Mouse (Mus musculus) gastrocnemius, postnatal 4 days (tissue): ENCODE results near the gene A930004D18Rik. TPM values are rescaled to one million over a fixed set of nuclear protein-coding genes. Genes with fewer than 3 reads are reported as not detected.
A peak's percentile ranks its signal among the peaks of the same experiment; 100 is the strongest.

Source experiments
- DNase-seq, 2 experiments: peaks; one replicate each; pipeline ENCODE4 v3.0.0; 2021 to 2022; ENCODE audit warnings: low spot score in 2 of 2, mixed read lengths in 2 of 2
- long read RNA-seq, 2 experiments: library from polyadenylated mRNA; stranded (forward); transcript quantifications; one replicate each; pipeline ENCODE4 v2.0.0; 2021
- total RNA-seq, 2 experiments: library from RNA; stranded (reverse); gene quantifications; 2 replicates each; pipeline ENCODE4 v1.2.3; 2021

A930004D18Rik gene
- total RNA-seq = 1 to 10 TPM; 5.3 to 6.5 TPM
- long read RNA-seq, experiment 1, partial matches to known transcripts = 0 of 7 reads
- long read RNA-seq, experiment 1, other reads (novel, unspliced or antisense) = 7 of 7 reads
- long read RNA-seq, experiment 2, partial matches to known transcripts = 0 of 5 reads
- long read RNA-seq, experiment 2, other reads (novel, unspliced or antisense) = 3 of 5 reads

- DNase-seq = no peak
Observed at GRCm38 (mm10) chr2:18037491-18037890, at the start of gene A930004D18Rik. A930004D18Rik (minus strand) TSS chr2:18037737.

- no peak for DNase-seq
Observed at GRCm38 (mm10) chr2:18080182-18080860, 42.8 kb upstream of the A930004D18Rik start.

- DNase-seq = no peak
Observed at GRCm38 (mm10) chr2:18071947-18072346, 34.4 kb upstream of the A930004D18Rik start.

- no peak for DNase-seq
Observed at GRCm38 (mm10) chr2:18068071-18068796, 30.7 kb upstream of the A930004D18Rik start.

GRCm38 (mm10) chr2:18066436-18066835, 28.9 kb upstream of the A930004D18Rik start:
- DNase-seq = no peak

- no peak for DNase-seq
Observed at GRCm38 (mm10) chr2:18065708-18066030, 28.1 kb upstream of the A930004D18Rik start.

- DNase-seq = peak; percentile 70 to 81
Observed at GRCm38 (mm10) chr2:18064941-18065707, 27.6 kb upstream of the A930004D18Rik start.

- peak; percentile 88 to 89 for DNase-seq
Observed at GRCm38 (mm10) chr2:18064356-18064858, 26.9 kb upstream of the A930004D18Rik start.

GRCm38 (mm10) chr2:18063763-18064251, 26.3 kb upstream of the A930004D18Rik start:
- DNase-seq = peak in 1 of 2 experiments; percentile 65

GRCm38 (mm10) chr2:18060396-18060795, 22.9 kb upstream of the A930004D18Rik start:
- no peak for DNase-seq

GRCm38 (mm10) chr2:18059891-18060290, 22.4 kb upstream of the A930004D18Rik start:
- no peak for DNase-seq

- no peak for DNase-seq
Observed at GRCm38 (mm10) chr2:18059063-18059462, 21.5 kb upstream of the A930004D18Rik start.

- DNase-seq = no peak
Observed at GRCm38 (mm10) chr2:18058146-18058708, 20.7 kb upstream of the A930004D18Rik start.

- peak; percentile 42 to 72 for DNase-seq
Observed at GRCm38 (mm10) chr2:18057336-18058145, 20.0 kb upstream of the A930004D18Rik start.

- DNase-seq = peak; percentile 87 to 94
Observed at GRCm38 (mm10) chr2:18056786-18057255, 19.3 kb upstream of the A930004D18Rik start.

GRCm38 (mm10) chr2:18055929-18056785, 18.6 kb upstream of the A930004D18Rik start:
- DNase-seq = peak; percentile 95 to 97

- DNase-seq = no peak
Observed at GRCm38 (mm10) chr2:18055016-18055928, 17.7 kb upstream of the A930004D18Rik start, which contains the start of gene Mllt10. Mllt10 (plus strand) TSS chr2:18055237.
